Mouse (Mus musculus) left cerebral cortex, postnatal 36 days (tissue): ENCODE data around the gene Cnn3. TPM values are rescaled to one million over a fixed set of nuclear protein-coding genes. Genes with fewer than 3 reads are reported as not detected.

Source experiments
- DNase-seq, 2 experiments: peaks; one replicate each; pipeline ENCODE4 v3.0.0; 2021 to 2022; ENCODE audit warnings: low spot score in 2 of 2, mixed read lengths in 1 of 2
- intact Hi-C: fragments of 180-260 bp; cut with DNase I; formaldehyde crosslinking; loops from one replicate; pipeline ENCODE4 v1.15.1; 2025
- total RNA-seq, 2 experiments: library from RNA; stranded (reverse); gene quantifications; 2 replicates each; pipeline ENCODE4 v1.2.3; 2021

Gene Cnn3
- total RNA-seq, 2 experiments from 2014 or later: 63.0 to 67.5 TPM

GRCm38 (mm10) chr3:121417379-121418250, 8.7 kb upstream of the Cnn3 start:
- intact Hi-C loops: no loop called here
- DNase-seq: no peak

- intact Hi-C loops: no loop called here
- no peak for DNase-seq
Measured at GRCm38 (mm10) chr3:121418251-121418601, 8.1 kb upstream of the Cnn3 start.

GRCm38 (mm10) chr3:121418850-121419435, 7.4 kb upstream of the Cnn3 start:
- intact Hi-C loops: no loop called here
- DNase-seq: no peak

- intact Hi-C loops: no loop called here
- DNase-seq: no peak
Measured at GRCm38 (mm10) chr3:121422405-121422804, 3.9 kb upstream of the Cnn3 start.

- intact Hi-C loops: loop anchor here (5.0 kb wide), 4 partner anchors 60 to 115 kb away; no protein-coding TSS in a partner anchor
- peak; percentile 54 to 62 for DNase-seq
Measured at GRCm38 (mm10) chr3:121426621-121427519, 573 bp downstream of the Cnn3 start.

- intact Hi-C loops: loop anchor here (5.0 kb wide), 4 partner anchors 60 to 115 kb away; no protein-coding TSS in a partner anchor
- peak; percentile 27 to 48 for DNase-seq
Measured at GRCm38 (mm10) chr3:121427520-121427908, 1.2 kb downstream of the Cnn3 start.

GRCm38 (mm10) chr3:121428230-121428629, 1.9 kb downstream of the Cnn3 start:
- DNase-seq: peak in 1 of 2 experiments; percentile 16
- intact Hi-C loops: loop anchor here (5.0 kb wide), 4 partner anchors 59 to 116 kb away; no protein-coding TSS in a partner anchor

GRCm38 (mm10) chr3:121428696-121429259, 2.5 kb downstream of the Cnn3 start:
- DNase-seq: no peak
- intact Hi-C loops: loop anchor here (5.0 kb wide), 4 partner anchors 59 to 116 kb away; no protein-coding TSS in a partner anchor

- no peak for DNase-seq
- intact Hi-C loops: loop anchor here (5.0 kb wide), 4 partner anchors 58 to 117 kb away; no protein-coding TSS in a partner anchor
Measured at GRCm38 (mm10) chr3:121429469-121429868, 3.2 kb downstream of the Cnn3 start.

GRCm38 (mm10) chr3:121430289-121430936, 4.1 kb downstream of the Cnn3 start:
- intact Hi-C loops: no loop called here
- DNase-seq: no peak

GRCm38 (mm10) chr3:121433359-121433758, 7.1 kb downstream of the Cnn3 start:
- no peak for DNase-seq
- intact Hi-C loops: no loop called here

GRCm38 (mm10) chr3:121433968-121434533, 7.8 kb downstream of the Cnn3 start:
- intact Hi-C loops: no loop called here

GRCm38 (mm10) chr3:121435296-121435695, 9.0 kb downstream of the Cnn3 start:
- intact Hi-C loops: no loop called here
- DNase-seq: no peak

More at GRCm38 (mm10) chr3:121433968-121434533, 7.8 kb downstream of the Cnn3 start:
- DNase-seq: no peak

- no peak for DNase-seq
- intact Hi-C loops: no loop called here
Measured at GRCm38 (mm10) chr3:121437070-121437469, 10.8 kb downstream of the Cnn3 start.

- no peak for DNase-seq
- intact Hi-C loops: no loop called here
Measured at GRCm38 (mm10) chr3:121437996-121438395, 11.7 kb downstream of the Cnn3 start.

GRCm38 (mm10) chr3:121439623-121440161, 13.4 kb downstream of the Cnn3 start:
- intact Hi-C loops: no loop called here
- DNase-seq: no peak

GRCm38 (mm10) chr3:121441504-121441903, 15.2 kb downstream of the Cnn3 start:
- intact Hi-C loops: no loop called here
- no peak for DNase-seq

GRCm38 (mm10) chr3:121442288-121442687, 16.0 kb downstream of the Cnn3 start:
- intact Hi-C loops: no loop called here

More at GRCm38 (mm10) chr3:121442288-121442687, 16.0 kb downstream of the Cnn3 start:
- DNase-seq: no peak
